Comparison of ENCODE assay signal across 8 mouse cellular contexts in genomic region chr9:106202819-106203636, GRCm38 (mm10). TPM values are rescaled to one million over a fixed set of nuclear protein-coding genes. Genes with fewer than 3 reads are reported as not detected.
DNase-seq lines count a peak whose midpoint lies in the region; ATAC-seq and TF ChIP-seq lines count a peak whose summit lies in the region.

TSS of gene Twf2 (plus strand) at chr9:106203108.

- 0 out of 2 replicates have a peak, but pooled peaks cover under 1% of the 10 kb centered on the region for H3K36me3 ChIP-seq in embryonic facial prominence, embryonic 15.5 days
- peaks cover 2% of the 10 kb centered on the region; the same call in 1 of the 2 replicates for H3K36me3 ChIP-seq in kidney, embryonic 14.5 days (ENCODE audit: control insufficient read depth, insufficient read depth, low read length)
- peaks cover 5% of the 10 kb centered on the region; the same call in 1 of the 2 replicates for H3K36me3 ChIP-seq in limb, embryonic 15.5 days

- peak within 1 kb of the TSS; percentile 60 for H3K4me2 ChIP-seq in embryonic facial prominence, embryonic 15.5 days (replicated peaks)
- peak within 1 kb of the TSS; percentile 62 for H3K4me2 ChIP-seq in kidney, embryonic 14.5 days (replicated peaks; ENCODE audit: low read depth, low read length)
- H3K4me2 ChIP-seq in limb, embryonic 15.5 days = peak within 1 kb of the TSS; percentile 58

- H3K4me1 ChIP-seq in bone marrow, adult 2 months (ENCODE audit: control insufficient read depth, insufficient read depth, low read length) = peaks cover 2% of the 10 kb centered on the region; the same call in 1 of the 2 replicates
- H3K4me1 ChIP-seq in embryonic facial prominence, embryonic 15.5 days = peaks cover 41% of the 10 kb centered on the region
- H3K4me1 ChIP-seq in kidney, embryonic 14.5 days (ENCODE audit: control insufficient read depth, insufficient read depth, low read length) = peaks cover 26% of the 10 kb centered on the region
- peaks cover 49% of the 10 kb centered on the region for H3K4me1 ChIP-seq in limb, embryonic 15.5 days

- H3K4me3 ChIP-seq in bone marrow, adult 2 months (replicated peaks; ENCODE audit: control insufficient read depth, low read depth, low read length) = peak within 1 kb of the TSS; percentile 99
- H3K4me3 ChIP-seq in embryonic facial prominence, embryonic 15.5 days (replicated peaks) = peak within 1 kb of the TSS; percentile 67
- peak within 1 kb of the TSS; percentile 66 for H3K4me3 ChIP-seq in kidney, embryonic 14.5 days (ENCODE audit: low read length)
- peak within 1 kb of the TSS; percentile 69 for H3K4me3 ChIP-seq in limb, embryonic 15.5 days

- TF ChIP-seq CTCF in bone marrow, adult 2 months (IDR thresholded peaks at IDR 0.05; ENCODE audit: control insufficient read depth, insufficient read depth, low read length) = no peak

- TF ChIP-seq POLR2A in bone marrow, adult 2 months (IDR thresholded peaks at IDR 0.05; ENCODE audit: borderline replicate concordance, control insufficient read depth, low read depth, low read length) = peak; percentile 80; the same call in 1 of the 2 replicates

- peak; percentile 93 for DNase-seq in 416B (ENCODE audit: low read depth)
- peak; percentile 96 for DNase-seq in heart, adult 9 months (ENCODE audit: low spot score in 2 of 2)
- peak; percentile 71 to 77 for DNase-seq in monocyte, adult 2 months (ENCODE audit: low read depth in 1 of 2, low spot score in 2 of 2)
- DNase-seq in spleen, postnatal 36 days (ENCODE audit: low spot score in 2 of 2) = peak; percentile 91 to 93

- WGBS in bone marrow, adult 2 months = under 1% methylated on average over 61 of the region's 61 CpGs
- WGBS in embryonic facial prominence, embryonic 15.5 days = under 1% methylated on average over 61 of the region's 61 CpGs
- WGBS in kidney, embryonic 14.5 days = 1% methylated on average over 59 of the region's 61 CpGs
- WGBS in limb, embryonic 15.5 days = under 1% methylated on average over 60 of the region's 61 CpGs

- H3K27me3 ChIP-seq in embryonic facial prominence, embryonic 15.5 days = no peaks in the 10 kb centered on the region
- H3K27me3 ChIP-seq in kidney, embryonic 14.5 days (ENCODE audit: control insufficient read depth, insufficient read depth, low read length) = no peaks in the 10 kb centered on the region
- no peaks in the 10 kb centered on the region for H3K27me3 ChIP-seq in limb, embryonic 15.5 days

- ATAC-seq in embryonic facial prominence, embryonic 15.5 days (ENCODE audit: insufficient number of reproducible peaks, low FRiP score, low TSS enrichment, low read depth) = peak; percentile 91
- ATAC-seq in kidney, embryonic 14.5 days (ENCODE audit: low FRiP score, low TSS enrichment) = peak; percentile 88
- ATAC-seq in limb, embryonic 15.5 days (ENCODE audit: insufficient number of reproducible peaks, low FRiP score, low TSS enrichment, low read depth) = peak; percentile 85

- no peaks in the 10 kb centered on the region for H3K9me3 ChIP-seq in embryonic facial prominence, embryonic 15.5 days (replicated peaks)
- no peaks in the 10 kb centered on the region for H3K9me3 ChIP-seq in kidney, embryonic 14.5 days (ENCODE audit: control insufficient read depth, low read length)
- H3K9me3 ChIP-seq in limb, embryonic 15.5 days = no peaks in the 10 kb centered on the region

- peak within 1 kb of the TSS; percentile 80 for H3K27ac ChIP-seq in bone marrow, adult 2 months (ENCODE audit: control insufficient read depth, insufficient read depth, low read depth, low read length, poor library complexity)
- H3K27ac ChIP-seq in embryonic facial prominence, embryonic 15.5 days (replicated peaks) = peak within 1 kb of the TSS; percentile 80
- H3K27ac ChIP-seq in kidney, embryonic 14.5 days (ENCODE audit: low read depth, low read length) = peak within 1 kb of the TSS; percentile 61; the same call in 1 of the 2 replicates
- peak within 1 kb of the TSS; percentile 77 for H3K27ac ChIP-seq in limb, embryonic 15.5 days

- peak within 1 kb of the TSS; percentile 63; the same call in 1 of the 2 replicates for H3K9ac ChIP-seq in embryonic facial prominence, embryonic 15.5 days
- H3K9ac ChIP-seq in kidney, embryonic 14.5 days (ENCODE audit: low read depth, low read length) = peak within 1 kb of the TSS; percentile 74
- peak within 1 kb of the TSS; percentile 68 for H3K9ac ChIP-seq in limb, embryonic 15.5 days

RNA-seq across cellular contexts. Expression of gene Twf2, which starts in this region (rescaled TPM):
- polyA plus RNA-seq in bone marrow, adult 2 months (2011; ENCODE audit: insufficient read depth, insufficient read length, low replicate concordance, missing spikeins) = 21.7 and 63.2 TPM in 2 replicates
- polyA plus RNA-seq in embryonic facial prominence, embryonic 15.5 days (2015; fragmentation: Nextera tagmentation; extraction: Ambion mirVana) = 57.2 and 64.1 TPM in 2 replicates
- polyA plus RNA-seq in kidney, embryonic 14.5 days (2014; fragmentation: Nextera tagmentation; extraction: Ambion mirVana) = 77.9 and 80.8 TPM in 2 replicates
- polyA plus RNA-seq in limb, embryonic 15.5 days (2015; fragmentation: Nextera tagmentation; extraction: Ambion mirVana) = 60.0 and 68.5 TPM in 2 replicates

Comparison
In these comparisons a context has a peak if more than half of its experiments do, and no peak if none do; other contexts are left out.
1. Peak in every context shown above with its lines: DNase-seq, ATAC-seq, H3K4me3 ChIP-seq and H3K27ac ChIP-seq.